Mouse (Mus musculus) MEL (cell line): ENCODE results near the gene Pla2g16. TPM values are rescaled to one million over a fixed set of nuclear protein-coding genes. Genes with fewer than 3 reads are reported as not detected.

Experiments used
- DNase-seq: peaks from one replicate; pipeline ENCODE4 v3.0.0; 2011; ENCODE audit warnings: low read depth, low spot score
- H3K27ac ChIP-seq: 2 replicates; pipeline ENCODE4 v1.5.1; 2012; ENCODE audit warnings: low read depth, mild to moderate bottlenecking, control low read depth, low read length, moderate library complexity; ENCODE audit not compliant: control insufficient read depth
- H3K27me3 ChIP-seq, 2 experiments: fragments of 150-350 bp in 1 of 2; sonication (generic) in 1 of 2; 2 replicates each; pipeline ENCODE4 v1.6.1; 2012; ENCODE audit warnings: low read length in 2 of 2, mild to moderate bottlenecking in 2 of 2, improper control_type of control experiment in 1 of 2, moderate library complexity in 1 of 2; ENCODE audit not compliant: insufficient read depth in 2 of 2, control insufficient read depth in 1 of 2
- H3K36me3 ChIP-seq, 2 experiments: 2 replicates each; pipeline ENCODE4 v1.6.1; 2012 to 2014; ENCODE audit warnings: low read length in 2 of 2, improper control_type of control experiment in 1 of 2, inconsistent platforms in 1 of 2, mild to moderate bottlenecking in 1 of 2; ENCODE audit not compliant: insufficient read depth in 2 of 2, control insufficient read depth in 1 of 2
- H3K4me1 ChIP-seq, 2 experiments: fragments of 150-350 bp in 1 of 2; sonication (generic) in 1 of 2; 2 replicates each; pipeline ENCODE4 v1.6.1; 2012; ENCODE audit warnings: low read length in 2 of 2, improper control_type of control experiment in 1 of 2, mild to moderate bottlenecking in 1 of 2; ENCODE audit not compliant: insufficient read depth in 2 of 2, control insufficient read depth in 1 of 2
- H3K4me3 ChIP-seq, 2 experiments: fragments of 150-350 bp in 1 of 2; sonication (generic) in 1 of 2; 2 replicates each; pipeline ENCODE4 v1.5.1; 2012; ENCODE audit warnings: low read depth in 2 of 2, low read length in 2 of 2, mild to moderate bottlenecking in 2 of 2, moderate library complexity in 2 of 2, control low read depth in 1 of 2, improper control_type of control experiment in 1 of 2; ENCODE audit not compliant: control insufficient read depth in 1 of 2, insufficient read depth in 1 of 2
- H3K79me2 ChIP-seq: 2 replicates; pipeline ENCODE4 v1.6.1; 2012; ENCODE audit warnings: mild to moderate bottlenecking, low read length, moderate library complexity; ENCODE audit not compliant: control insufficient read depth, poor library complexity, insufficient read depth
- H3K9ac ChIP-seq: 2 replicates; pipeline ENCODE4 v1.6.1; 2012; ENCODE audit warnings: low read depth, mild to moderate bottlenecking, control low read depth, low read length, moderate library complexity; ENCODE audit not compliant: control insufficient read depth, poor library complexity, severe bottlenecking
- H3K9me3 ChIP-seq: fragments of 150-350 bp; sonication (generic); replicated peaks from 2 replicates; pipeline ENCODE4 v1.6.1; 2012; ENCODE audit warnings: mild to moderate bottlenecking, low read length, improper control_type of control experiment, moderate library complexity; ENCODE audit not compliant: insufficient read depth
- BHLHE40 ChIP-seq: IDR thresholded peaks from 2 replicates; pipeline ENCODE4 v1.6.1; 2012; ENCODE audit warnings: low read depth, mild to moderate bottlenecking, inconsistent platforms, low read length, improper control_type of control experiment, borderline replicate concordance
- CTCF ChIP-seq, 3 experiments: IDR thresholded peaks in 2 of 3; conservative IDR thresholded peaks in 1 of 3; 2 replicates each; pipeline ENCODE4 v1.5.1; 2011 to 2012; ENCODE audit warnings: low read length in 3 of 3, low read depth in 2 of 3, mild to moderate bottlenecking in 2 of 3, improper control_type of control experiment in 1 of 3, inconsistent platforms in 1 of 3, mixed read lengths in 1 of 3, moderate library complexity in 1 of 3; ENCODE audit not compliant: control insufficient read depth in 1 of 3, insufficient read depth in 1 of 3, poor library complexity in 1 of 3, severe bottlenecking in 1 of 3
- E2F4 ChIP-seq: IDR thresholded peaks from 2 replicates; pipeline ENCODE4 v1.6.1; 2011; ENCODE audit warnings: low read depth, low read length, improper control_type of control experiment, borderline replicate concordance
- EP300 ChIP-seq, 2 experiments: IDR thresholded peaks; 2 replicates each; pipeline ENCODE4 v1.6.1; 2011; ENCODE audit warnings: improper control_type of control experiment in 2 of 2, low read length in 2 of 2, low read depth in 1 of 2, mild to moderate bottlenecking in 1 of 2
- ETS1 ChIP-seq: IDR thresholded peaks from 2 replicates; pipeline ENCODE4 v1.6.1; 2012; ENCODE audit warnings: low read depth, mild to moderate bottlenecking, inconsistent platforms, low read length, improper control_type of control experiment, moderate library complexity
- GATA1 ChIP-seq: IDR thresholded peaks from 2 replicates; pipeline ENCODE4 v1.6.1; 2011; ENCODE audit warnings: low read depth, low read length, improper control_type of control experiment
- JUND ChIP-seq: IDR thresholded peaks from 2 replicates; pipeline ENCODE4 v1.6.1; 2011; ENCODE audit warnings: low read depth, mild to moderate bottlenecking, improper control_type of control experiment, low read length
- KAT2A ChIP-seq: conservative IDR thresholded peaks from 2 replicates; pipeline ENCODE4 v1.6.1; 2012; ENCODE audit warnings: low read depth, low read length, improper control_type of control experiment, inconsistent platforms
- MAFK ChIP-seq: IDR thresholded peaks from 2 replicates; pipeline ENCODE4 v1.6.1; 2011; ENCODE audit warnings: low read depth, mild to moderate bottlenecking, low read length, improper control_type of control experiment, borderline replicate concordance
- MAX ChIP-seq: IDR thresholded peaks from 2 replicates; pipeline ENCODE4 v1.6.1; 2011; ENCODE audit warnings: low read length, improper control_type of control experiment
- MAZ ChIP-seq: IDR thresholded peaks from 2 replicates; pipeline ENCODE4 v1.6.1; 2012; ENCODE audit warnings: low read depth, mild to moderate bottlenecking, inconsistent platforms, low read length, improper control_type of control experiment
- MEF2A ChIP-seq: IDR thresholded peaks from 2 replicates; pipeline ENCODE4 v1.6.1; 2014; ENCODE audit warnings: low read depth, mild to moderate bottlenecking, inconsistent platforms, low read length, improper control_type of control experiment; ENCODE audit not compliant: poor library complexity, insufficient replicate concordance, severe bottlenecking; ENCODE audit errors: extremely low read depth
- MXI1 ChIP-seq: IDR thresholded peaks from 2 replicates; pipeline ENCODE4 v1.6.1; 2011; ENCODE audit warnings: mild to moderate bottlenecking, low read depth, low read length, improper control_type of control experiment
- MYB ChIP-seq: IDR thresholded peaks from 2 replicates; pipeline ENCODE4 v1.6.1; 2011; ENCODE audit warnings: mild to moderate bottlenecking, low read depth, low read length, improper control_type of control experiment
- MYC ChIP-seq: IDR thresholded peaks from 2 replicates; pipeline ENCODE4 v1.6.1; 2011; ENCODE audit warnings: low read depth, mild to moderate bottlenecking, low read length, improper control_type of control experiment, moderate library complexity
- POLR2AphosphoS2 ChIP-seq: IDR thresholded peaks from 2 replicates; pipeline ENCODE4 v1.6.1; 2011; ENCODE audit warnings: low read length, improper control_type of control experiment
- POLR2AphosphoS5 ChIP-seq: IDR thresholded peaks from 2 replicates; pipeline ENCODE4 v1.6.1; 2012; ENCODE audit warnings: low read depth, borderline replicate concordance, mild to moderate bottlenecking, inconsistent platforms, low read length, moderate library complexity, mixed read lengths
- SIN3A ChIP-seq: IDR thresholded peaks from 2 replicates; pipeline ENCODE4 v1.6.1; 2012; ENCODE audit warnings: low read length, improper control_type of control experiment, inconsistent platforms
- SMC3 ChIP-seq: IDR thresholded peaks from 2 replicates; pipeline ENCODE4 v1.6.1; 2011; ENCODE audit warnings: low read depth, low read length, improper control_type of control experiment
- TBP ChIP-seq: IDR thresholded peaks from 2 replicates; pipeline ENCODE4 v1.8.0; 2011; ENCODE audit warnings: low read depth, low read length, improper control_type of control experiment
- UBTF ChIP-seq: IDR thresholded peaks from 2 replicates; pipeline ENCODE4 v1.6.1; 2012; ENCODE audit warnings: low read depth, mild to moderate bottlenecking, inconsistent platforms, low read length, improper control_type of control experiment, moderate library complexity, borderline replicate concordance; ENCODE audit not compliant: insufficient read depth
- USF1 ChIP-seq: IDR thresholded peaks from 2 replicates; pipeline ENCODE4 v1.6.1; 2014; ENCODE audit warnings: low read depth, mild to moderate bottlenecking, inconsistent platforms, low read length, improper control_type of control experiment, moderate library complexity
- ZC3H11A ChIP-seq: IDR thresholded peaks from 2 replicates; pipeline ENCODE4 v1.6.1; 2012; ENCODE audit warnings: low read depth, mild to moderate bottlenecking, inconsistent platforms, low read length, improper control_type of control experiment
- ZKSCAN1 ChIP-seq: IDR thresholded peaks from 2 replicates; pipeline ENCODE4 v1.6.1; 2012; ENCODE audit warnings: low read depth, mild to moderate bottlenecking, inconsistent platforms, low read length, improper control_type of control experiment, moderate library complexity
- polyA plus RNA-seq, 2 experiments: library from polyadenylated mRNA; stranded (reverse) in 1 of 2; unstranded in 1 of 2; fragments of >175 nt in 1 of 2; fragments of >200 nt in 1 of 2; gene quantifications; 2 replicates each; pipeline versions ENCODE4 v1.2.1 to v1.2.4; 2012; ENCODE audit warnings: low replicate concordance in 2 of 2, low read depth in 1 of 2; ENCODE audit not compliant: insufficient read length in 2 of 2, insufficient read depth in 1 of 2, missing spikeins in 1 of 2
- total RNA-seq: library from RNA; depleted of rRNA; stranded (reverse); fragments of 300-350 nt; gene quantifications from 2 replicates; pipeline ENCODE4 v1.2.3, GENCODE M21; 2012

The Pla2g16 gene
- total and polyA plus RNA-seq, 3 experiments, result 19.0 to 24.7 TPM; not detected in 1

DNA sequence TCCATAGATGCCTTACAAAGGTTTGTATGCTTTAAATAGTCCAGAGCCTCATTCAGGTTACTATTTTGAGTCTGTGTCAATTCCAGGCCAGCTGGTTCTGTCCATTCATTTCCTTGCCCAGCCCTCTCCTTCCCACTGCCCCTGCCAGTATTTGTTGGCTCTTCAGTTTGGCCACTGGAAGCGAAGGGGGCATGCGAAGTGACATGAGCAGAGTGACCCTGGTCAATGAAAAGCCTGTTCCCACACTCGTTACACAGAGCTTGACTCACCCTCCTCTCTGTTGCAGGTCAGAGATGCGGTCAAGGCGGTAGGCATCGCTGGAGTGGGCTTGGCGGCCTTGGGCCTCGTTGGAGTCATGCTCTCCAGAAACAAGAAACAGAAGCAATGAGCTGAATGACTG is 28.0 kb downstream of the Pla2g16 start:
- DNase-seq, result no peak
- Histone ChIP-seq H3K4me1 (peaks cover 0 to 2% of the 10 kb centered on the region in 2 experiments; a peak in 1 of 4 replicates), H3K36me3 (no peaks in the 10 kb centered on the region; a peak in 2 of 4 replicates), H3K9me3 (no peaks in the 10 kb centered on the region), H3K79me2 (no peaks in the 10 kb centered on the region), H3K27me3 (no peaks in the 10 kb centered on the region), H3K9ac (no peak overlapping the region), H3K27ac (no peak overlapping the region), H3K4me3 (no peak overlapping the region)
- no peak for TF ChIP-seq POLR2AphosphoS2
- no peak for TF ChIP-seq USF1
- TF ChIP-seq EP300 (IDR thresholded peaks at IDR 0.05; ENCODE audit: low read depth in 1 of 2, low read length in 2 of 2), result no peak
- no peak for TF ChIP-seq MEF2A
- TF ChIP-seq E2F4, result no peak
- TF ChIP-seq POLR2AphosphoS5, result no peak
- TF ChIP-seq SIN3A, result no peak
- TF ChIP-seq TBP, result no peak

DNA sequence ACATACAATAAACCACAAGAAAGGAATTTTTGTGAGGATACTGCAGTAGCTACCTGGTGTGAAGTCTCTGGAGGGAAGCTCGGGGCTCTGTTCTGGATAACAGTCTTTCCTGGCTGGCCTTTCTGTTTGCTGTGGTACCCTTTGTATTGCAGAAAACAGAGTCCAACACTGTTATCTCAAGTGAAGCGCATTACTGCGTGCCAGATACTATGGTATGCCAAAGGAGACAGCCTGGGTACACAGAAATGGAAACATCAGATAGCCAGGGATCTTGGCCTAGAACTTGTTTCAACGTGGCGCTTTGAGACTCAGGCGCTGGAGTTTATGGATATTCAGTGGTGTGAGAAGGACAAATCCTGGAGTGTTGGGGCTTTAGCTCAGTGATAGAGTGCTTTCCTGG is 28.5 kb downstream of the Pla2g16 start:
- no peak overlapping the region for H3K9ac ChIP-seq
- no peaks in the 10 kb centered on the region for H3K9me3 ChIP-seq
- no peaks in the 10 kb centered on the region for H3K27me3 ChIP-seq
- DNase-seq, result no peak
- H3K4me1 ChIP-seq, result peaks cover 0 to 2% of the 10 kb centered on the region in 2 experiments; a peak in 1 of 4 replicates
- no peak for TF ChIP-seq MYB
- no peak for TF ChIP-seq MYC
- no peak for TF ChIP-seq ZKSCAN1
- TF ChIP-seq JUND, result no peak
- TF ChIP-seq, all 39 proteins: peak for 0
- no peaks in the 10 kb centered on the region for H3K79me2 ChIP-seq
- no peaks in the 10 kb centered on the region; a peak in 2 of 4 replicates for H3K36me3 ChIP-seq
- no peak overlapping the region for H3K27ac ChIP-seq
- no peak overlapping the region for H3K4me3 ChIP-seq

DNA sequence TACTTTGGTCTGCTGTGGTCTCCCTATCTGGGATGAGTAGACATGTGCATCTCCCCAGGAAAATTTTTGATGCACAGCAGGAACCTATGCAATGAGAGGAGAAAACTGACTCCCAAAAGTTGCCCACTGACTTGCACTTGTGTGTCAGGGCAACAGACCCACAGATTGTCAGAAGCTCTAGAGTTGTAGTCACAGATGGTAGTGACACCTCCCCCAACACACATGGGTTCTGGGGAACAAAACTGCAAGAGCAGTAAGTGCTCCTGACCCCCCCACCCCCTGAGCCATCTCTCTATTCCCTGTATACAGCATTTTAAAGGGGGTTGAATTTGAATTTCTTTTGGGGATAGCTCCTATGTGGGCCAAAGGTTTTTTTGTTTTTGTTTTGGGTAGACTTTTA is 33.5 kb downstream of the Pla2g16 start:
- Histone ChIP-seq H3K27ac (no peak overlapping the region), H3K9me3 (no peaks in the 10 kb centered on the region), H3K27me3 (no peaks in the 10 kb centered on the region), H3K79me2 (no peaks in the 10 kb centered on the region), H3K9ac (no peak overlapping the region), H3K36me3 (no peaks in the 10 kb centered on the region; a peak in 1 of 4 replicates), H3K4me1 (no peaks in the 10 kb centered on the region), H3K4me3 (no peak overlapping the region)
- TF ChIP-seq JUND, result no peak
- no peak for TF ChIP-seq MAFK
- TF ChIP-seq TBP, result no peak
- TF ChIP-seq POLR2AphosphoS5, result no peak
- no peak for TF ChIP-seq UBTF
- no peak for TF ChIP-seq GATA1
- no peak for TF ChIP-seq E2F4
- TF ChIP-seq ETS1, result no peak
- TF ChIP-seq ZC3H11A, result no peak
- no peak for TF ChIP-seq BHLHE40
- no peak for TF ChIP-seq MAX
- no peak for TF ChIP-seq MXI1
- TF ChIP-seq SMC3, result no peak
- no peak for TF ChIP-seq KAT2A
- TF ChIP-seq MYC, result no peak
- TF ChIP-seq MAZ, result no peak
- no peak for TF ChIP-seq EP300 (IDR thresholded peaks at IDR 0.05; ENCODE audit: low read depth in 1 of 2, low read length in 2 of 2)
- TF ChIP-seq CTCF (IDR thresholded peaks at IDR 0.05 in 2 of 3, conservative IDR thresholded peaks at IDR 0.05 in 1 of 3; ENCODE audit: control insufficient read depth in 1 of 3, insufficient read depth in 1 of 3, low read depth in 2 of 3, low read length in 3 of 3, poor library complexity in 1 of 3, severe bottlenecking in 1 of 3), result no peak
- DNase-seq, result no peak
